Mouse (Mus musculus) retina, postnatal 1 day (tissue): Measurements from ENCODE around the gene Timp4.

Source experiments
- DNase-seq: peaks from one replicate; pipeline ENCODE4 v3.0.0-alpha.2; 2012

Timp4 gene

GRCm38 (mm10) chr6:115252099-115252873 is at the start of gene Timp4:
Gene Timp4, minus strand, starts transcription at chr6:115252205.
- peak; percentile 38 for DNase-seq

DNA sequence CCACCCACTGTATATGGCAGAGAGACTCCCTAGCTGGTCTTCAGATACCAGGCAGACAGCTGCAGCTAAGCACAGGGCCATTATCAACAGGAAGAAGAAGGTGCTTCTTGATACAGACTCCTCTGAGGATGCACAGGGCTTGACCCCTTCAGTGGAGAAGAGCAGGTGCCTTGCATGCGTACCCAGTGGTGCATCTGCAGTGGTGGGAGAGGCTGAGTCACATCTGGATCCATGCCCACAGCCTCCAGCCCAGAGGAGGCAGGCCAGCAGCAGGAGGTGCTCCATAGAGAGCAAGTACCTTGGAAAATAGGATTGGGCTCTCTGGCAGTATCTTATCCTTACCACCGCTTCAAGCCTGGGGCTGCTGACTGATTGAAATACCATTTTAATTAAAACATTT is 41.9 kb upstream of the Timp4 start:
- no peak for DNase-seq

GRCm38 (mm10) chr6:115292621-115293020 is 40.6 kb upstream of the Timp4 start:
- peak; percentile 4 for DNase-seq

GRCm38 (mm10) chr6:115291823-115292222 is 39.8 kb upstream of the Timp4 start:
- no peak for DNase-seq

GRCm38 (mm10) chr6:115291068-115291467 is 39.1 kb upstream of the Timp4 start:
- DNase-seq: no peak

DNA sequence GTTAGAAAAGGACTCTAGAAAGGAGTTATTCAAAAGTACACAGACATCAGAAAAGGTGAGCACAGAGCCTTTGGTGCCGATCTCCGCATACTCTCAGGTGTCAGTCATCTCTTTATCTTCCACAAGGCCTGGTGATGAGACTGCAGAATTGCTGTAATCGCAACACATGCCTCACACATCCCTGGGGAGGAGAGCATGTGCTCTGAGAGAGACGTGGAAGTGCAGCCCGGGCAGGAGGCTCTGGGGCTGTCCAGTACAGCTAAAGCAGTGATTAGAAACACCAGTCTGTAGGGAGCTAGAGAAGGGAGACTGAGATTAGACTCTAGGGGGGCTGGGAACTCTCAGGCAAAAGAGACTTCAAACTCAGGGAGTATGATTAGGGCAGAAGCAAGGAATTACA is 38.6 kb upstream of the Timp4 start:
- no peak for DNase-seq

DNA sequence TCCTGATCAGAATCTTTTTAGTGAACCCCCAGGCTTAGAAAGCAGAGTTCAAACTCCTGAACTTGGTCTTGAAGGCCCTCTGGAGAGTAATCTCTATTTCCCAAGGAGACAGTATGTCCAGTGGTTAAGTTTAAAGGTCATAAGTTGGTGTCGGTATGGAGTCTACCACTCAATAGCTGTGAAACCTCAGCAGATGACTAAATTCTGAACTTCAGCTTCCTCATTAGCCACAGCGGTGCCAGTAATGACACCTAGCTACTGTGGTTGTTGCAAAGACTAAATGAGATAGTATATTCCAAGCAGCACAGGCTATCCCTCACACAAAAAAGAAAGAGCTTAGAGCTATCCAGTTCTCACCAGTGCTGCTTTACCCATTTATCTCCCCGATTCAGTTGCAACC is 36.2 kb upstream of the Timp4 start:
- DNase-seq: no peak

DNA sequence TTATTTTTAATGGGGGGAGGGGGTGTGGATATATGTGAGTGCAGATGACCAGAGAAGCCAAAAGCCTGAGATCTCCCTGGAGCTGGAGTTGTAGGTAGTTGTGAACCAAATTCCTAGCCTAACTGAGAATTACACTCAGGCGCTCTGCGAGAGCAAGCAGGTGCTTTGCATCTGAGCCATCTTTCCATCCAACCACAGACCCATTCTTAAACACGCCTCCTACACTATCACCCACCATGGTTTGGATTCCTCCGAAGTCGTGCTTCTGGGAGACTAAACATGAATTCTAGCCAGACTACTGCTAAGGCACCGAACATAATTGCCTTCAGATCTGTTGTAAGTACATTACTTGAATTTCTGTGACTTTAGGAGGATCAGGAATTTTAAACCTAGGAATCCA is 34.4 kb upstream of the Timp4 start:
- no peak for DNase-seq

GRCm38 (mm10) chr6:115284153-115284552 is 32.1 kb upstream of the Timp4 start:
- no peak for DNase-seq

- no peak for DNase-seq
These were observed 27.6 kb upstream of the Timp4 start for GRCm38 (mm10) chr6:115279639-115280038.

DNA sequence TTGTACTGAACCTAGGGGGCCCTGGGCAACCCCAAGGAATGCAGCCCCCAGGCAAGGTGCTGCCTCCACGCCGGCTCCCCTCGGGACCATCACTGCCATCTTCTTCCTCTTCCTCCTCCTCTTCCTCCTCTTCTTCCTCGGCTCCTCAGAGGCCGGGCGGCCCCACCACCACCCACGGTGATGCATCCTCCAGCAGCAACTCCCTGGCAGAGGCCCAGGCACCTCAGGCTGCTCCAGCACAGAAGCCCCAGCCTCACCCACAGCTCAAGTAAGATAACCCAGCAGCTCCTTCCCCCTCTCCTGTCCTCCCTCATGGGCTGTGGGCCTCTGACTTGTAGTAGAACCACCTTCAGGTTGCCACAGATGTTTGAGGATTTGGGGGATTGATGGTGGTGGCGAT is 26.1 kb upstream of the Timp4 start:
- no peak for DNase-seq

DNA sequence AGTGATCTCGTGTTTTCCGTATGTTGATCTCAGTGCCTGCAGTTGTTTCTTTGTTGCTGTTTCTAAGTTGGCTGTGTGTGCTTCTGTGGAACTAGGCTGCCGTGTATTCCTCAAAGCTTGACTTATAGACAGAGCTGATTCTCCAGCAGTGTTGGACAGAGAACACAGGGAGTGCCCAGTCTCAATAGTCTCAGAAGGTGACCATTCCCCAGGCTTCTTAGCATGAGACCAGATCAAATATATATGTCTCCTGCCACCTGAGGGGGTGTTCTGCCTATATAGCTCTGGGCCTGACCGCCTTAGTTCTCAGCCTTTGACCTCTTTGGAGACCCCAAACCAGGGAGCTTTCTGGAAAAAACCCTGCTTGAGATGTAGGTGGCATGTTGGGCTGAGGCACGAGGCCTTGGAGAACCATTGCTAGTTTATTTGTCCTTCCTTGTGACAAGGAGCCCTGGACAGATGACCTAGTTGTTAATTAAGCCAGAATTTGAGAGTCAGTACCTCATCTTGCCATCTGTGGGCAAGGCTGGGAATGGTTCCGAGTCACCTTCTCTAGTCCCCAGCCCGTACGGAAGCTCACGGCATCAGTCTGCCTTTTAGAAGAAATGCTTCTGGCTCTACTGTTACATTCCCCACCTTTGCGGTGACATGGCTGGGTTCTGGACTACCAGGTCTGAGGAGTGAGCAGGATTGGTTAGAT is 23.3 kb upstream of the Timp4 start:
- DNase-seq: no peak

GRCm38 (mm10) chr6:115274705-115275104 is 22.7 kb upstream of the Timp4 start:
- DNase-seq: no peak

DNA sequence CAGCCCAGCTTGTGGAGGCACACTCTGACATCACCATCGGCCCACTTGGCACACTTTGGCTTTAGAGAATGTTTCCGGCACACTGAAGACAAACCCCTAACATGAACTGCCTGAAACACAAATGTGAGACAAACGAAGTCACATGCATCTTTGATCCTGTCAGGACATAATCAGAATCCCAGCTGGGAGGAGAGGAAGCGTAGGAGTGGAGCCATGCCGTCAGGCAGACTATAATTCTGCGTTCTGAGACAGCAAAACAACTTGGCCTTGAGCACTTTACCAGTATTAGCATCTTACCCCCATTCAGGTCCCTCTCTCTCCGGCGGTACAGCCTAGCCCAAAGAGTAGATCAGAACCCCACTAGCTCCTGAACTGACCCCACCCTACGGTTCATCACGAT is 21.3 kb upstream of the Timp4 start:
- no peak for DNase-seq

DNA sequence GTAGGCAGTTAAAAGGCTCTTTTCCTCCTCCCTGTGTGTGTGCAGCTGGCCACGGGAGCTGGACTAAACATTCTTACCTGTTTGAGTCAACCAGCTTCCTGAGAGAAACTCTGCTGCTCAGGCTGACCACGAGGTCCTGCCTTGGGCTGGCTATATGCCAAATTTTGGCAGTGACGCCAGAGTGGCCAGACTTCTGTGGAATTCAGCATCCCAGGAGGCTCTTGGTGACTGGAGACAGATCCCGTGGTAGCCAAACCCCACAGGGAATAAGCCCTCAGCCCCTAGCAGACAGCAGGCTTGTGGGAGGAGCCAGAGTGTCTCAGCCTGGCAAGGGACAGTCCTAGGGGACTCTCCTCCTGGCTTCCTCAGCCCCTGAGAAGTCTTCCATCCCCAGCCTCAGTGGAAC is 19.9 kb upstream of the Timp4 start:
- DNase-seq: peak; percentile 59

- no peak for DNase-seq
These were observed 19.3 kb upstream of the Timp4 start for GRCm38 (mm10) chr6:115271326-115271725.

- no peak for DNase-seq
These were observed 18.1 kb upstream of the Timp4 start for GRCm38 (mm10) chr6:115270085-115270484.

DNA sequence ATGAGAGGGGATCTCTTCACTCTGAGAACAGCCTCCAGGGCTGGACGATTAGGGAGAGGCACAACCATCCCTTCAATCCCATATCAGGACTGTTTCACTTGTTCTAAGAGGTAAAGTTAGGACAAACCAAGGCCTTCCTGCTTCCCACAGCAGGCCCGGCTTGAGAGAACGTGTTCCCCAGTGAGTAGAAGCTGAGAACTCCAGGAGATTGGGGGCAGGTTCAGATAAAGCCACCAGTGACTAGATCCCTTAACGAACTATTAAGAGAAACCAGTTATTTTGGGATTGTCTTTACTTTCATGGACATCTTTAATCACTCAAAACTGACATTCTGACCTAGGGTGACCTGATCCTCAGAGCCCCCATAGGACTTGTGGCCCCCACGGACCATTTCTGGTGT is 17.6 kb upstream of the Timp4 start:
- no peak for DNase-seq

DNA sequence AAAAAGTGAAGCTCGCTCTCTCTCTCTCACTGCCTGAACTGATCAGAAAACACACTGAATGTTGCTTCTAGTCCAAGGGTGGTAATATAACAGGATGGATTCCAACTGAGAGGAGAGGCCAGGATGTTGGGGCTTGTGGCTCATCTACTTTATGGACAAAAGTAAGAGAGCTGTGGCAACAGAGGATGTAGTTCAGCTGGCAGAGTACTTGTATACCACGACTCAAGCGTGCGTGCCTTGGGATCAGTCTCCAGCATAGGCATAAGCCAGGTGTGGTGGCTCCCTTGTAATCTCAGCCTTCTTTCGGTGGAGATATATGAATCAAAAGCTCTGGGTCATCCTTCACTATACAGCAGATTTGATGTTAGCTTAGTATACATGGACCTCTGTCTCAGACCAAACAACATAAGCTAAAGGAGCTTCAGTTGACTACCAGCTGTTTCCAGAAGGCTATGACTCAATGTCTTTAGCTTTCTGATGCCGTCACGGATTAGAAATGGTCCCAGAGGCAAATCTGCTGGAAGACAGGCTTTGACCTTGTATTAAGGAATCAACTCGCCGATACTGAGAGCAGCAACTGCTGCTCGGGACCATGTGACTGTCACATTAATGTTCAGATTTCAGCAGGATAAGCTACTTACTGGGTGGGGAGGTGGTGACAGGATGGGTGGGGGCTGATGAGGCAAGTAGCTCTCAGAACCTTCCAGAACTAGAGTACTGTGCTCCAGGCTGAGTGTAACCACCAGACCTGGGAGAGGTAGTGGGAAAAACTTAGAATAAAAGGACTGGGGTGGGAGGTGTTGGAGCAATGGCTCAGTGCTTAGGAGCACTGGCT is 16.8 kb upstream of the Timp4 start:
- DNase-seq: peak; percentile 62

DNA sequence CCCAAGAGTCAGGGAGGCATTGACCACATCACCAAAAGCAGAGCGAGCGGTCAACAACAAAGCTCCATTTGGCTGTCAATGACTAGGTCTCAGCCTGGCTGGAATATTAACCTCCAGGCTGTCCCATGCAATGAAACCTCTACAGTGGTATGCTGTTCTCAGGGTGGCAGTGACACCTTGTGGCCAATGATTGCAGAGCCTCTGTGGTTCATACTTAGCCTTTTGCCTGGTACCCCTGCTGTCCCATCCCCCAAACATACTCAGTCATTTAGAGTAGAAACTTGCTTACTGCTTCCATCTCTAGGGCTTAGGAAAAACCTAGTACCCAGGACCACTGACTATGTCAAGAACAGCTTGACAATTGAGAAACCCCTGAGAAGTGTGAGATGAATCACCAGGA is 15.9 kb upstream of the Timp4 start:
- peak; percentile 77 for DNase-seq

GRCm38 (mm10) chr6:115266791-115267190 is 14.8 kb upstream of the Timp4 start:
- no peak for DNase-seq

DNA sequence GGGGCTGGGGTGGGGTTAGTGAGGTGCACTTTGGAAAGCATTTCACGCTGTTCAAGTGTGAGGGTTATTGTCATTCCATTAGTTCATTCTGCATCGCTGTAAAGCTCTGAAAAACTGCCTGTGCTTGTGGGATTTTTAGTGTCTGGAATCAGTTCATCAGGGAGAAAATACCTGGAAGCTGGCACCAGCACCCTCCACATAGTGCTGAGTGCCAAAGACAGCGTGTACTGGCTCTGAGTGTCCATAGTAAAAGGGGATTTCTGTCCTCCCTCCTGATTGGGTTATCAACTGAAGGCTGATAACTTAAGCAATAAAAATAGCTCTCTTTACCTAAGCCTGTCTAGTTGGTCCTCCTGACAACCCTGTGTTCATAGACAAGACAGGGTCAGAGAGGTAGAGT is 8.5 kb upstream of the Timp4 start:
- no peak for DNase-seq

DNA sequence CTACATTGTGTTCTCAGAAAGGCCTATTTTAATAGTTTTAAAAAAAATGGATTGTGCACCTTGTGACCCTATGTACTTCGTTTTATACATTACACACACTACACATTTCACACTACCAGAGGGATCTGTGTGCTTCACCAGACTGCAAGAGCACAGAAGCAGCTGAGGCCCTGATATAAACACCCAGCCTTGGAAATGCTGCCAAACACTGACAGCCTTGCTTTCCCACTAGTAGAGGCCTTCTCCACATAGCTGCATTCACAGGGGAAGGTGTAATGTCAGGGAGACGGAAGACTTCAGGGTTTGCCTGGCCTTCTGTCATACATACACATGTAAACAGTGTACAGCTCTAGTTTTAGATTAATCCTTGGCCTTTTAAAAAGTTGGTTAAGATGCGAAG is 3.2 kb upstream of the Timp4 start:
- DNase-seq: no peak

GRCm38 (mm10) chr6:115251531-115251985 is 447 bp downstream of the Timp4 start:
- DNase-seq: peak; percentile 50
